Mouse (Mus musculus) adrenal gland, postnatal 25 days (tissue): ENCODE data around the gene Adgrf4. TPM values are rescaled to one million over a fixed set of nuclear protein-coding genes. Genes with fewer than 3 reads are reported as not detected.

Experiments used
- DNase-seq: peaks from one replicate; pipeline ENCODE4 v3.0.0; 2021; ENCODE audit warnings: mixed read lengths
- long read RNA-seq: library from polyadenylated mRNA; stranded (forward); transcript quantifications from one replicate; pipeline ENCODE4 v2.0.0, GENCODE M21; 2021
- total RNA-seq: library from RNA; stranded (reverse); gene quantifications from 2 replicates; pipeline ENCODE4 v1.2.3, GENCODE M21; 2021

The Adgrf4 gene
- total RNA-seq = 0.27 TPM in 1 of 2 replicates, not detected in the other
- long read RNA-seq = 0 reads

DNA sequence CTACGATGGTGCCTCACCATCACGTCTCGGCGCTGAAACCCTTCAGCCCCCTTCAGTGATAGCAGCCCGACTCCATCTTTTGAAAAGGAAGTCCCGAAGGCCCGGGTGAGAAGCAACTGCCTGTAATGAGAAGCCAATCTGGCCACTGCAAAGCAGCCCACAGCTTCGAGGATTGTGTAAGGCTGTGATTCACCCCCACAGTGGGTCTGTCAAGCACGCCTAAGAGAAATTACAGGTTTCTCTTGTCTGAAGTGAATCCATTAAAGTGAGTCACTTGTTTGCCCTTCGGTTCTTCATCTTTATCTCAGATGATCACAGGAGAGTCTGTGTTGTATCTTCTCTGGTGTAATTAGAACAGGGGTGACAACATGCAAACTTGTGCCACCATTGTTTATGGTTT, at the start of gene Adgrf4:
TSS of gene Adgrf4 (minus strand) at position 149 of the 400 bp plus-strand sequence.
- DNase-seq = no peak

DNA sequence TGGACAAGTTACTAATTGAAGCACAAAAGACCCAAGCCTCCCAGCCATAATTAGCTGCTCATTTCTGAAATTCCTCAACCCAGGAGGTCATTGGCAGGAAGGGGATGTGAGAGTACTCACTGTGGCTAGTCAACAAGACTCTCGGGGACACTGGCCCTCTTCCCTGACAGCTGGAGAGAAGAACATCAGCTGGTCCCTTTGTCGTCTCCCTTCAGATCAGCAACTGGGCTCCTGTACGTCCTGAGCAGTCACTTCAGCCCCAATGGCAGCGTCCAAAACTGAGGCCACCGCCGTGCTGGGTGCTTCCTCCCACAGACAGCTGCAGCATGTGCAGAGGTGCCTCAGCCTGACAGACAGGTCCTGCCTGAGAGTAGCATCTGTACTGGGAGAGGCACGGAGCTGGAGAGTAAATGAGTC, 49.7 kb upstream of the Adgrf4 start, which contains the start of gene Adgrf2:
TSS of gene Adgrf2 (minus strand) at position 379 of the 417 bp plus-strand sequence.
- no peak for DNase-seq

DNA sequence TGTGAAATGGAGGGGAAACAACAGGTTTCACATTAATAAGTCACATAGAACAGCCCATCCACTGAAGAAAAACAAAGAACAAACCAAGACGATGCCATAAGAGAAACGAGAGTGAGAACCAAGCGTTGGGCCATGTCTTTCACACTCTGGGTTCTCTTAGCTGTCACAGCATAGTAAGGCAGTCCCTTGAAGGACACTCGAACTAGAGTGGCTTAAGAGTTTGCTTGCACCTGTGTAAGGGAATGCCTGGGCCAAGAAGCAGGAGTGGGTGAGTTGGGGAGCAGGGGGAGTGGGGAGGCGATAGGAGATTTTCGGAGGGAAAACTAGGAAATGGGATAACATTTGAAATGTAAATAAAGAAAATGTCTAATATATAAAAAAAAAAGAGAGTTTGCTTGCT, 46.7 kb upstream of the Adgrf4 start:
- DNase-seq = no peak

DNA sequence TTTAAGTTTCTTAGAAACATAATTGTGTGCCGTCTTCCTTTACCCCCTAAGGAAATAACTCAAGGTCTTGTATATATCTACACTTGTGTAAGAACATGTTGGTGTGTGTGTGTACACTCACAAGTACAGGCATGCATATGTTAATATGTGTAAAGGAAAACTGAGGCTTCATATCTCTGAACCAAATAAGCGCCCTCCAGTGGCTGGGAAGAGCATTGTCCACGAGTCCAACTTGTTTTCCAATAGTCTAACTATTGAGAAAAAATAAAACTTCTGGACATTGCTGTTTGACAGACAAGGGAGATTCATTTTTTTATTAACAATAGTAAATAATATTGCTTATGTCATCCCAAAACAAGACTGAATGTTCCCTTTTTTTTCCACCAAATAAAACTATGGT, 25.1 kb upstream of the Adgrf4 start:
- no peak for DNase-seq

DNA sequence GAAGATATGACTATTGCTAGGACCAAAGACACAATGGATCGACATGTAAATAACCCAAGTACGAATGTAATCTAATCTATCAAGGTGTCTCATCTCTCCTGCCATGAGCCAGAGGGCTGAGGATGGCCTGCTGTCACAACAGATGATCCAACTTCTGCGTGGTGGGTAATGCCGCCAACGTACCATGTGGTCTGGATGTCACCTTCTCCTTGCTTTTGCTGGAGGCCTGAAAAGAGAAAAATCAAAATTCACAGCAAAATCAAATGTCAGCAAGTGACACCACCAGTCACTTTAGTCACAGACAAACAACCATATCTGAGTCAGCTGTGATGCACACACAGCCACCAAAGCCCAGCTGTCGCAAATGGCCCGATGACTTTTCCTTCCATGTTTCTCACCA, 22.9 kb upstream of the Adgrf4 start:
- DNase-seq = no peak

DNA sequence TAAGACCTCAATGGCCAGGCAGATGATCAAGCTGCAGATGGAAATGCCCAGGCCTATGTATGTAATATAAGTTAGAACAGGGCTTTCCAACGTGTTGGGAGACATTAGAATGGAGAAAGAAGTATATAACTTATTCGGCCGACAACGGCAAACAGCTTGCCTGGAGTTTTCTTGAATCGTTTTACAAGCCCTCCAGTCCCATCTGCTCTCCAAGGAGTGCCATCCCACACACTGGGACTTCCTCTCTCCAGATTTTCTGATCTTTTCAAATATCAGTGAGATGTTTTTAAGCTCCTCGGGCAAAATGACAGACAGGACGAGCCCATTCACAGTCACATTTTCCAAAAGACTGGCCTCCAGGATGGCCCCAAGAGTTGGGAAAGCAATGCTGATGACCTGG, 18.6 kb upstream of the Adgrf4 start:
- DNase-seq = no peak

GRCm38 (mm10) chr17:42705611-42706010, 13.5 kb upstream of the Adgrf4 start:
- DNase-seq = no peak

DNA sequence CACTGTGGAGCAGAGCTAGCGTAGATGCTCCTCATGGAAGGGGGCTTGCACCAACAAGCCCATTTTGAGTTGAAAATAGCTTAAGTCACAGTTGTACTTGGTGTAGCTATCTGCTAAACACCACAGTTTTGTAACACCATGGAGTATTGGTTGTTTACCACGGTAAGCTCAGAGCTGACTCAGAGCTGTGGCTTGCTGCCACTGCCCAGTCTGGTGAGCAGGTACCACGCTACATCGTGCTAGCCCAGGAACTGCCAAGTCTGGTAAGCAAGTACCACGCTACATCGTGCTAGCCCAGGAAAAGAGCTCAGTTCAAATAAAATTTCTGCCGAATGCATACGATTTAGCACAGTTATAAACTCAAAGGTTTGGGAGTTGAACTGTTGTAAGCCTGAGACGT, 10.1 kb upstream of the Adgrf4 start:
- no peak for DNase-seq

DNA sequence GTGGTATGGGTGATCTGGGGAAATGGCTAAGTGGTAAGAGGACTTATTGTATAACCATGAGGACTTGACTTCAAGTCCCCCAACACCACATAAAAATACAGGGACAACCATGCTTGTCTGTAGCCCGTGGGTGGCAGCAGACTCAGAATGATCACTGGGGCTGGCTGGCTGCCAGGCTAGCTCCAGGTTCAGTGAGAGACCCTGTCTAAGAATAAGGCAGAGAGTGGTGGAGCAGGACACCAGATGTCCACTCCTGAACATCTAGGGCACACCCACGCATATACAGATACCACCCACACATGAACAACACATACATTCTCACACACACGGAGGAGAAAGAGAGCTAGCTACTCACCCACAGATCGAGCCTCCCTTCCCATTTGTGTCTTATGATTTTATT, 2.6 kb upstream of the Adgrf4 start:
- no peak for DNase-seq

GRCm38 (mm10) chr17:42690531-42690930, 1.6 kb downstream of the Adgrf4 start:
- no peak for DNase-seq

DNA sequence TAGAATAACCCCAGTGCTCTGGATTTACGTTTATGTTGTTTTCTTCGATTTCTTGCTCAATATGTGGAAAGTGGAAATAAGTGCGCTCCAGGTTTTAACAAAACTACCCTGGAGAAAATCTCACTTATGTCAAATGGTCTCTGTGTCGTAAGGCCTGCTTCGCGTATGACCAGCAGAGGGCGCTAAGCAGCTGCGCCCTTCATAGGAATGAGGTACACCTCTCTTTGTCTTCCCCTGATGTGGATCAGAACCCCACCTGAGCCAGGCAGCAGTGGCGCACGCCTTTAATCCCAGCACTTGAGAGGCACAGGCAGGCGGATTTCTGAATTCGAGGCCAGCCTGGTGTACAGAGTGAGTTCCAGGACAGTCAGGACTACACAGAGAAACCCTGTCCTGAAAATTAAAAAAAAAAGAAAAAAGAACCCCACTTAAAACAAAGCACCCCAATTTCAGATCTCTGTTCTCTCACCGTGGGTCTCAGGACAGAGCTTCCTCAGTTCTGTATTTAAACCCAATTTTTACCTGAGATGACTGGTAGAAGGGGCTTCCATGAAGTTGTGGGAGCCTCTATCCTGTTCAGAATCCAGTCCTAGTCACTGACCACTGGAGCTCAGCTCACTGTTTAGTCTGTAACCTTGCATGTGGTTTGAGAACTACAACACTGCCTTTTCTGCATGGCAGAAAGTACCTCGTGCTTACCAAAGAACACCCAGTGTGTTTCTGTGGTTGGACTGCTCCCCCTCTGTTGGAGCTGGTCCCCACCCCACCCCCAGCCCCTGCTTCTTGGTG, 33.3 kb downstream of the Adgrf4 start:
- DNase-seq = peak; percentile 35

- DNase-seq = no peak
These were observed 48.7 kb downstream of the Adgrf4 start for GRCm38 (mm10) chr17:42643416-42643815.

GRCm38 (mm10) chr17:42630206-42630605, 61.9 kb downstream of the Adgrf4 start:
- DNase-seq = no peak

DNA sequence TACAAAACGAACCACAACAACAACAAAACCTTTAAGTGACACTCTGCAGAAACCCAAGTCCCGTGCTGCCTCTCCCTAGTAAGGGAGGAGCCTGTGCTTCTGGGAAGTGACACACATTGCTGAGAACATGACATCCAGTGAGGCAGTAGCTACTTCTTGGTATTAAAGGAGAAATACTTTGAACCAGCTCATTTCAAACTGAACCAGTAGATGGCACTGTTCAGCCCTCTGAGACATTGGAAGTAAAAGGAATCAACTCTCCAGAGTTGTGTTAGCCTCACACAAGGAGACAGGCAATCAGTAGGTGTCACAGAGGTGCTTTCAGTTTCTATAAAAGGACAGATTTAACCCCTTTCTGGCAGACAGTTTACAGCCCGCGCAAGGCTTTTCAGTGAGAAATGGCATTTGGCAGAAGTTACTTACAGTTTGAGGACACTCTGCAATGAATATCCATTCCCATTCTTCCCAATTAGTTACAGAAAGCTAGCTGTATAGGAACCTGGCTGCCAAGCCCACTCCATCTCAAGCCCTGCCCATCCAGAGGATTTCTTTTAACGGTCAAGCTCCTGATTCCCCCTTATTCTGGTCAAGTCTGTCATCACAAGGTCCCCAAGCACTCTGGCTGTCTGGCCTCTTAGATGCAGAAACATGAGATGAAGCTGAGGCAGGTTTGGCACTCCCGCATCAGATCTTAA, 78.9 kb downstream of the Adgrf4 start:
- DNase-seq = peak; percentile 1

DNA sequence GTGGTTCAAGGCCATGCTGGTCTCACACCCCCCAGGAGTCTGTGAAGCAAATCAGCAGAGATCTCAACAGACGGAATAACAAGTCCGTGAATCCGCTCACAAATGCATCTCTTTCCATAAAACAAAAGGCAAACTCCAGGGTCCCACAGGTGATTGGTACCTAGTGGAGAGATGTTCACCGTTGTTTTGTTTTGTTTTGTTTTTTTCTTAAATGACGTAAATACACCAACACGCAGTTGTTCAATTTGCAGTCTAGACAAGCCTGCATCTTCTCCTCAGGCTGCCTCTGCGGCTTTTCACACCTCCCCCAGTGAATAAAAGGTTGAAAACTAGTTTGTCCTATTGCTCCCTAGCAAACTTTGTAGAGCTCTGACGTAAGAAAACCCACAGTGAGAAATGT, 80.8 kb downstream of the Adgrf4 start, which contains the start of gene Opn5:
TSS of gene Opn5 (minus strand) at position 101 of the 400 bp plus-strand sequence.
- DNase-seq = no peak

GRCm38 (mm10) chr17:42608270-42608669, 83.8 kb downstream of the Adgrf4 start:
- no peak for DNase-seq

Other genes starting within 250 kb of the Adgrf4 start
- not detected in 2 replicates for gene Opn5, start 80.9 kb downstream of the Adgrf4 start, total RNA-seq
- gene Adgrf2, start 49.9 kb upstream of the Adgrf4 start, total RNA-seq = 0.18 and 0.29 TPM in 2 replicates
- 65.4 and 79.9 TPM in 2 replicates for gene Cd2ap, start 184.4 kb upstream of the Adgrf4 start, total RNA-seq